Mouse (Mus musculus) MEL (cell line): Measurements from ENCODE around the gene Ociad1. TPM values are rescaled to one million over a fixed set of nuclear protein-coding genes. Genes with fewer than 3 reads are reported as not detected.

Source experiments
- DNase-seq: peaks from one replicate; pipeline ENCODE4 v3.0.0; 2011; ENCODE audit warnings: low read depth, low spot score
- H3K27ac ChIP-seq: 2 replicates; pipeline ENCODE4 v1.5.1; 2012; ENCODE audit warnings: low read depth, mild to moderate bottlenecking, control low read depth, low read length, moderate library complexity; ENCODE audit not compliant: control insufficient read depth
- H3K27me3 ChIP-seq, 2 experiments: fragments of 150-350 bp in 1 of 2; sonication (generic) in 1 of 2; 2 replicates each; pipeline ENCODE4 v1.6.1; 2012; ENCODE audit warnings: low read length in 2 of 2, mild to moderate bottlenecking in 2 of 2, improper control_type of control experiment in 1 of 2, moderate library complexity in 1 of 2; ENCODE audit not compliant: insufficient read depth in 2 of 2, control insufficient read depth in 1 of 2
- H3K36me3 ChIP-seq, 2 experiments: 2 replicates each; pipeline ENCODE4 v1.6.1; 2012 to 2014; ENCODE audit warnings: low read length in 2 of 2, improper control_type of control experiment in 1 of 2, inconsistent platforms in 1 of 2, mild to moderate bottlenecking in 1 of 2; ENCODE audit not compliant: insufficient read depth in 2 of 2, control insufficient read depth in 1 of 2
- H3K4me1 ChIP-seq, 2 experiments: fragments of 150-350 bp in 1 of 2; sonication (generic) in 1 of 2; 2 replicates each; pipeline ENCODE4 v1.6.1; 2012; ENCODE audit warnings: low read length in 2 of 2, improper control_type of control experiment in 1 of 2, mild to moderate bottlenecking in 1 of 2; ENCODE audit not compliant: insufficient read depth in 2 of 2, control insufficient read depth in 1 of 2
- H3K4me3 ChIP-seq, 2 experiments: fragments of 150-350 bp in 1 of 2; sonication (generic) in 1 of 2; 2 replicates each; pipeline ENCODE4 v1.5.1; 2012; ENCODE audit warnings: low read depth in 2 of 2, low read length in 2 of 2, mild to moderate bottlenecking in 2 of 2, moderate library complexity in 2 of 2, control low read depth in 1 of 2, improper control_type of control experiment in 1 of 2; ENCODE audit not compliant: control insufficient read depth in 1 of 2, insufficient read depth in 1 of 2
- H3K79me2 ChIP-seq: 2 replicates; pipeline ENCODE4 v1.6.1; 2012; ENCODE audit warnings: mild to moderate bottlenecking, low read length, moderate library complexity; ENCODE audit not compliant: control insufficient read depth, poor library complexity, insufficient read depth
- H3K9ac ChIP-seq: 2 replicates; pipeline ENCODE4 v1.6.1; 2012; ENCODE audit warnings: low read depth, mild to moderate bottlenecking, control low read depth, low read length, moderate library complexity; ENCODE audit not compliant: control insufficient read depth, poor library complexity, severe bottlenecking
- H3K9me3 ChIP-seq: fragments of 150-350 bp; sonication (generic); replicated peaks from 2 replicates; pipeline ENCODE4 v1.6.1; 2012; ENCODE audit warnings: mild to moderate bottlenecking, low read length, improper control_type of control experiment, moderate library complexity; ENCODE audit not compliant: insufficient read depth
- BHLHE40 ChIP-seq: IDR thresholded peaks from 2 replicates; pipeline ENCODE4 v1.6.1; 2012; ENCODE audit warnings: low read depth, mild to moderate bottlenecking, inconsistent platforms, low read length, improper control_type of control experiment, borderline replicate concordance
- CHD2 ChIP-seq: IDR thresholded peaks from 2 replicates; pipeline ENCODE4 v1.6.1; 2011; ENCODE audit warnings: low read length, improper control_type of control experiment
- CTCF ChIP-seq, 3 experiments: IDR thresholded peaks in 2 of 3; conservative IDR thresholded peaks in 1 of 3; 2 replicates each; pipeline ENCODE4 v1.5.1; 2011 to 2012; ENCODE audit warnings: low read length in 3 of 3, low read depth in 2 of 3, mild to moderate bottlenecking in 2 of 3, improper control_type of control experiment in 1 of 3, inconsistent platforms in 1 of 3, mixed read lengths in 1 of 3, moderate library complexity in 1 of 3; ENCODE audit not compliant: control insufficient read depth in 1 of 3, insufficient read depth in 1 of 3, poor library complexity in 1 of 3, severe bottlenecking in 1 of 3
- E2F4 ChIP-seq: IDR thresholded peaks from 2 replicates; pipeline ENCODE4 v1.6.1; 2011; ENCODE audit warnings: low read depth, low read length, improper control_type of control experiment, borderline replicate concordance
- ELF1 ChIP-seq: IDR thresholded peaks from 2 replicates; pipeline ENCODE4 v1.6.1; 2014; ENCODE audit warnings: low read depth, mild to moderate bottlenecking, inconsistent platforms, low read length, improper control_type of control experiment, moderate library complexity
- EP300 ChIP-seq, 2 experiments: IDR thresholded peaks; 2 replicates each; pipeline ENCODE4 v1.6.1; 2011; ENCODE audit warnings: improper control_type of control experiment in 2 of 2, low read length in 2 of 2, low read depth in 1 of 2, mild to moderate bottlenecking in 1 of 2
- ETS1 ChIP-seq: IDR thresholded peaks from 2 replicates; pipeline ENCODE4 v1.6.1; 2012; ENCODE audit warnings: low read depth, mild to moderate bottlenecking, inconsistent platforms, low read length, improper control_type of control experiment, moderate library complexity
- GATA1 ChIP-seq: IDR thresholded peaks from 2 replicates; pipeline ENCODE4 v1.6.1; 2011; ENCODE audit warnings: low read depth, low read length, improper control_type of control experiment
- HCFC1 ChIP-seq: IDR thresholded peaks from 2 replicates; pipeline ENCODE4 v1.6.1; 2012; ENCODE audit warnings: low read depth, mild to moderate bottlenecking, inconsistent platforms, low read length, improper control_type of control experiment, moderate library complexity
- JUND ChIP-seq: IDR thresholded peaks from 2 replicates; pipeline ENCODE4 v1.6.1; 2011; ENCODE audit warnings: low read depth, mild to moderate bottlenecking, improper control_type of control experiment, low read length
- MAFK ChIP-seq: IDR thresholded peaks from 2 replicates; pipeline ENCODE4 v1.6.1; 2011; ENCODE audit warnings: low read depth, mild to moderate bottlenecking, low read length, improper control_type of control experiment, borderline replicate concordance
- MAX ChIP-seq: IDR thresholded peaks from 2 replicates; pipeline ENCODE4 v1.6.1; 2011; ENCODE audit warnings: low read length, improper control_type of control experiment
- MEF2A ChIP-seq: IDR thresholded peaks from 2 replicates; pipeline ENCODE4 v1.6.1; 2014; ENCODE audit warnings: low read depth, mild to moderate bottlenecking, inconsistent platforms, low read length, improper control_type of control experiment; ENCODE audit not compliant: poor library complexity, insufficient replicate concordance, severe bottlenecking; ENCODE audit errors: extremely low read depth
- MXI1 ChIP-seq: IDR thresholded peaks from 2 replicates; pipeline ENCODE4 v1.6.1; 2011; ENCODE audit warnings: mild to moderate bottlenecking, low read depth, low read length, improper control_type of control experiment
- MYB ChIP-seq: IDR thresholded peaks from 2 replicates; pipeline ENCODE4 v1.6.1; 2011; ENCODE audit warnings: mild to moderate bottlenecking, low read depth, low read length, improper control_type of control experiment
- MYC ChIP-seq: IDR thresholded peaks from 2 replicates; pipeline ENCODE4 v1.6.1; 2011; ENCODE audit warnings: low read depth, mild to moderate bottlenecking, low read length, improper control_type of control experiment, moderate library complexity
- NELFE ChIP-seq: IDR thresholded peaks from 2 replicates; pipeline ENCODE4 v1.6.1; 2011; ENCODE audit warnings: low read depth, low read length, improper control_type of control experiment
- NRF1 ChIP-seq: IDR thresholded peaks from 2 replicates; pipeline ENCODE4 v1.6.1; 2014; ENCODE audit warnings: low read depth, mild to moderate bottlenecking, inconsistent platforms, low read length, improper control_type of control experiment, moderate library complexity; ENCODE audit not compliant: poor library complexity, insufficient read depth, severe bottlenecking
- POLR2A ChIP-seq, 2 experiments: IDR thresholded peaks; 2 replicates each; pipeline ENCODE4 v1.6.1; 2011 to 2012; ENCODE audit warnings: low read length in 2 of 2, mild to moderate bottlenecking in 2 of 2, control low read depth in 1 of 2, improper control_type of control experiment in 1 of 2, low read depth in 1 of 2, moderate library complexity in 1 of 2; ENCODE audit not compliant: control insufficient read depth in 1 of 2, insufficient read depth in 1 of 2, poor library complexity in 1 of 2
- POLR2AphosphoS2 ChIP-seq: IDR thresholded peaks from 2 replicates; pipeline ENCODE4 v1.6.1; 2011; ENCODE audit warnings: low read length, improper control_type of control experiment
- RAD21 ChIP-seq: IDR thresholded peaks from 2 replicates; pipeline ENCODE4 v1.6.1; 2011; ENCODE audit warnings: mild to moderate bottlenecking, low read depth, low read length, improper control_type of control experiment
- RCOR1 ChIP-seq: IDR thresholded peaks from 2 replicates; pipeline ENCODE4 v1.6.1; 2012; ENCODE audit warnings: low read depth, mild to moderate bottlenecking, inconsistent platforms, low read length, improper control_type of control experiment
- SIN3A ChIP-seq: IDR thresholded peaks from 2 replicates; pipeline ENCODE4 v1.6.1; 2012; ENCODE audit warnings: low read length, improper control_type of control experiment, inconsistent platforms
- TAL1 ChIP-seq: IDR thresholded peaks from 2 replicates; pipeline ENCODE4 v1.6.1; 2012; ENCODE audit warnings: mild to moderate bottlenecking, inconsistent platforms, low read length, moderate library complexity, mixed read lengths
- TCF12 ChIP-seq: IDR thresholded peaks from 2 replicates; pipeline ENCODE4 v1.6.1; 2014; ENCODE audit warnings: low read depth, mild to moderate bottlenecking, inconsistent platforms, low read length, improper control_type of control experiment, moderate library complexity
- UBTF ChIP-seq: IDR thresholded peaks from 2 replicates; pipeline ENCODE4 v1.6.1; 2012; ENCODE audit warnings: low read depth, mild to moderate bottlenecking, inconsistent platforms, low read length, improper control_type of control experiment, moderate library complexity, borderline replicate concordance; ENCODE audit not compliant: insufficient read depth
- USF1 ChIP-seq: IDR thresholded peaks from 2 replicates; pipeline ENCODE4 v1.6.1; 2014; ENCODE audit warnings: low read depth, mild to moderate bottlenecking, inconsistent platforms, low read length, improper control_type of control experiment, moderate library complexity
- ZC3H11A ChIP-seq: IDR thresholded peaks from 2 replicates; pipeline ENCODE4 v1.6.1; 2012; ENCODE audit warnings: low read depth, mild to moderate bottlenecking, inconsistent platforms, low read length, improper control_type of control experiment
- ZKSCAN1 ChIP-seq: IDR thresholded peaks from 2 replicates; pipeline ENCODE4 v1.6.1; 2012; ENCODE audit warnings: low read depth, mild to moderate bottlenecking, inconsistent platforms, low read length, improper control_type of control experiment, moderate library complexity
- ZMIZ1 ChIP-seq: IDR thresholded peaks from 2 replicates; pipeline ENCODE4 v1.6.1; 2012; ENCODE audit warnings: low read depth, mild to moderate bottlenecking, inconsistent platforms, low read length, improper control_type of control experiment, moderate library complexity
- ZNF384 ChIP-seq: IDR thresholded peaks from 2 replicates; pipeline ENCODE4 v1.6.1; 2012; ENCODE audit warnings: low read depth, mild to moderate bottlenecking, inconsistent platforms, low read length, improper control_type of control experiment
- polyA plus RNA-seq, 2 experiments: library from polyadenylated mRNA; stranded (reverse) in 1 of 2; unstranded in 1 of 2; fragments of >175 nt in 1 of 2; fragments of >200 nt in 1 of 2; gene quantifications; 2 replicates each; pipeline versions ENCODE4 v1.2.1 to v1.2.4; 2012; ENCODE audit warnings: low replicate concordance in 2 of 2, low read depth in 1 of 2; ENCODE audit not compliant: insufficient read length in 2 of 2, insufficient read depth in 1 of 2, missing spikeins in 1 of 2
- total RNA-seq: library from RNA; depleted of rRNA; stranded (reverse); fragments of 300-350 nt; gene quantifications from 2 replicates; pipeline ENCODE4 v1.2.3, GENCODE M21; 2012

Ociad1 gene
- total and polyA plus RNA-seq, 3 experiments: 110 to 221 TPM; not detected in 1

GRCm38 (mm10) chr5:73353519-73353918 lies 60.9 kb downstream of the Ociad1 start:
- no peaks in the 10 kb centered on the region for H3K79me2 ChIP-seq
- TF ChIP-seq SIN3A (no peak), POLR2A (IDR thresholded peaks at IDR 0.05; ENCODE audit: control insufficient read depth in 1 of 2, insufficient read depth in 1 of 2, low read depth in 1 of 2, low read length in 2 of 2, poor library complexity in 1 of 2) (no peak), BHLHE40 (no peak), MEF2A (no peak), POLR2AphosphoS2 (no peak), GATA1 (no peak), ZC3H11A (no peak)
- H3K27me3 ChIP-seq: peaks cover 0 to 1% of the 10 kb centered on the region in 2 experiments; a peak in 1 of 4 replicates
- peaks cover 20 to 33% of the 10 kb centered on the region in 2 experiments for H3K4me1 ChIP-seq
- peaks cover 0 to 20% of the 10 kb centered on the region in 2 experiments; a peak in 2 of 4 replicates for H3K36me3 ChIP-seq
- no peak overlapping the region for H3K4me3 ChIP-seq
- H3K9me3 ChIP-seq: no peaks in the 10 kb centered on the region
- no peak overlapping the region for H3K9ac ChIP-seq
- peak; percentile 27 for DNase-seq
- H3K27ac ChIP-seq: no peak overlapping the region

- H3K79me2 ChIP-seq: no peaks in the 10 kb centered on the region
- H3K27me3 ChIP-seq: peaks cover 0 to 1% of the 10 kb centered on the region in 2 experiments; a peak in 1 of 4 replicates
- H3K9ac ChIP-seq: no peak overlapping the region
- H3K9me3 ChIP-seq: no peaks in the 10 kb centered on the region
- peak; percentile 40 for DNase-seq
- peaks cover 0 to 20% of the 10 kb centered on the region in 2 experiments; a peak in 2 of 4 replicates for H3K36me3 ChIP-seq
- peaks cover 20 to 33% of the 10 kb centered on the region in 2 experiments for H3K4me1 ChIP-seq
- peak overlapping the region in 1 of 2 experiments; percentile 20; a peak in 1 of 4 replicates for H3K4me3 ChIP-seq
- H3K27ac ChIP-seq: peak overlapping the region; percentile 17; the same call in 1 of the 2 replicates
- TF ChIP-seq RCOR1 (peak; percentile 89), MXI1 (no peak), RAD21 (no peak), NELFE (no peak), E2F4 (no peak), ZKSCAN1 (no peak), UBTF (no peak), HCFC1 (no peak), NRF1 (no peak), MYC (no peak), POLR2AphosphoS2 (no peak), TAL1 (peak; percentile 60), TCF12 (peak; percentile 99), MYB (no peak; the same call in 1 of the 2 replicates), CTCF (IDR thresholded peaks at IDR 0.05 in 2 of 3, conservative IDR thresholded peaks at IDR 0.05 in 1 of 3; ENCODE audit: control insufficient read depth in 1 of 3, insufficient read depth in 1 of 3, low read depth in 2 of 3, low read length in 3 of 3, poor library complexity in 1 of 3, severe bottlenecking in 1 of 3) (no peak), MAFK (peak; percentile 20; the same call in 1 of the 2 replicates), USF1 (no peak), MAX (no peak), ZNF384 (no peak), ZMIZ1 (no peak), ETS1 (peak; percentile 86), ELF1 (no peak), MEF2A (0 out of 2 replicates have a peak, but pooled peaks have one; percentile 7), EP300 (IDR thresholded peaks at IDR 0.05; ENCODE audit: low read depth in 1 of 2, low read length in 2 of 2) (peak; percentile 92 to 94), JUND (no peak), POLR2A (IDR thresholded peaks at IDR 0.05; ENCODE audit: control insufficient read depth in 1 of 2, insufficient read depth in 1 of 2, low read depth in 1 of 2, low read length in 2 of 2, poor library complexity in 1 of 2) (no peak), GATA1 (peak; percentile 95), CHD2 (no peak)
Measured at GRCm38 (mm10) chr5:73353978-73354377, 61.4 kb downstream of the Ociad1 start.
